Mouse (Mus musculus): Measurements from ENCODE around the gene Smim7.
A peak's percentile ranks its signal among the peaks of the same experiment; 100 is the strongest.

Gene Smim7

GRCm38 (mm10) chr8:72547122-72547801, 23.6 kb downstream of the Smim7 start:
- peak in 1 of 2 experiments; percentile 20 for DNase-seq

GRCm38 (mm10) chr8:72539234-72539633, 31.7 kb downstream of the Smim7 start:
- peak in 1 of 2 experiments; percentile 13 for DNase-seq

GRCm38 (mm10) chr8:72534888-72535287, 36.0 kb downstream of the Smim7 start:
- DNase-seq = no peak

GRCm38 (mm10) chr8:72532103-72532502, 38.8 kb downstream of the Smim7 start:
- DNase-seq = no peak

- no peak for DNase-seq
These were observed 49.0 kb downstream of the Smim7 start for GRCm38 (mm10) chr8:72521888-72522287.

- no peak for DNase-seq
These were observed 53.4 kb downstream of the Smim7 start for GRCm38 (mm10) chr8:72517421-72517988.

All from kidney, postnatal 36 days (tissue).